Mouse (Mus musculus) MEL (cell line): ENCODE measurements around the gene Ipo7. TPM values are rescaled to one million over a fixed set of nuclear protein-coding genes. Genes with fewer than 3 reads are reported as not detected.

Source experiments
- DNase-seq: peaks from one replicate; pipeline ENCODE4 v3.0.0; 2011; ENCODE audit warnings: low read depth, low spot score
- H3K27ac ChIP-seq: 2 replicates; pipeline ENCODE4 v1.5.1; 2012; ENCODE audit warnings: low read depth, mild to moderate bottlenecking, control low read depth, low read length, moderate library complexity; ENCODE audit not compliant: control insufficient read depth
- H3K27me3 ChIP-seq, 2 experiments: fragments of 150-350 bp in 1 of 2; sonication (generic) in 1 of 2; 2 replicates each; pipeline ENCODE4 v1.6.1; 2012; ENCODE audit warnings: low read length in 2 of 2, mild to moderate bottlenecking in 2 of 2, improper control_type of control experiment in 1 of 2, moderate library complexity in 1 of 2; ENCODE audit not compliant: insufficient read depth in 2 of 2, control insufficient read depth in 1 of 2
- H3K36me3 ChIP-seq, 2 experiments: 2 replicates each; pipeline ENCODE4 v1.6.1; 2012 to 2014; ENCODE audit warnings: low read length in 2 of 2, improper control_type of control experiment in 1 of 2, inconsistent platforms in 1 of 2, mild to moderate bottlenecking in 1 of 2; ENCODE audit not compliant: insufficient read depth in 2 of 2, control insufficient read depth in 1 of 2
- H3K4me1 ChIP-seq, 2 experiments: fragments of 150-350 bp in 1 of 2; sonication (generic) in 1 of 2; 2 replicates each; pipeline ENCODE4 v1.6.1; 2012; ENCODE audit warnings: low read length in 2 of 2, improper control_type of control experiment in 1 of 2, mild to moderate bottlenecking in 1 of 2; ENCODE audit not compliant: insufficient read depth in 2 of 2, control insufficient read depth in 1 of 2
- H3K4me3 ChIP-seq, 2 experiments: fragments of 150-350 bp in 1 of 2; sonication (generic) in 1 of 2; 2 replicates each; pipeline ENCODE4 v1.5.1; 2012; ENCODE audit warnings: low read depth in 2 of 2, low read length in 2 of 2, mild to moderate bottlenecking in 2 of 2, moderate library complexity in 2 of 2, control low read depth in 1 of 2, improper control_type of control experiment in 1 of 2; ENCODE audit not compliant: control insufficient read depth in 1 of 2, insufficient read depth in 1 of 2
- H3K79me2 ChIP-seq: 2 replicates; pipeline ENCODE4 v1.6.1; 2012; ENCODE audit warnings: mild to moderate bottlenecking, low read length, moderate library complexity; ENCODE audit not compliant: control insufficient read depth, poor library complexity, insufficient read depth
- H3K9ac ChIP-seq: 2 replicates; pipeline ENCODE4 v1.6.1; 2012; ENCODE audit warnings: low read depth, mild to moderate bottlenecking, control low read depth, low read length, moderate library complexity; ENCODE audit not compliant: control insufficient read depth, poor library complexity, severe bottlenecking
- H3K9me3 ChIP-seq: fragments of 150-350 bp; sonication (generic); replicated peaks from 2 replicates; pipeline ENCODE4 v1.6.1; 2012; ENCODE audit warnings: mild to moderate bottlenecking, low read length, improper control_type of control experiment, moderate library complexity; ENCODE audit not compliant: insufficient read depth
- CTCF ChIP-seq, 3 experiments: IDR thresholded peaks in 2 of 3; conservative IDR thresholded peaks in 1 of 3; 2 replicates each; pipeline ENCODE4 v1.5.1; 2011 to 2012; ENCODE audit warnings: low read length in 3 of 3, low read depth in 2 of 3, mild to moderate bottlenecking in 2 of 3, improper control_type of control experiment in 1 of 3, inconsistent platforms in 1 of 3, mixed read lengths in 1 of 3, moderate library complexity in 1 of 3; ENCODE audit not compliant: control insufficient read depth in 1 of 3, insufficient read depth in 1 of 3, poor library complexity in 1 of 3, severe bottlenecking in 1 of 3
- E2F4 ChIP-seq: IDR thresholded peaks from 2 replicates; pipeline ENCODE4 v1.6.1; 2011; ENCODE audit warnings: low read depth, low read length, improper control_type of control experiment, borderline replicate concordance
- ELF1 ChIP-seq: IDR thresholded peaks from 2 replicates; pipeline ENCODE4 v1.6.1; 2014; ENCODE audit warnings: low read depth, mild to moderate bottlenecking, inconsistent platforms, low read length, improper control_type of control experiment, moderate library complexity
- EP300 ChIP-seq, 2 experiments: IDR thresholded peaks; 2 replicates each; pipeline ENCODE4 v1.6.1; 2011; ENCODE audit warnings: improper control_type of control experiment in 2 of 2, low read length in 2 of 2, low read depth in 1 of 2, mild to moderate bottlenecking in 1 of 2
- GABPA ChIP-seq: IDR thresholded peaks from 2 replicates; pipeline ENCODE4 v1.6.1; 2012; ENCODE audit warnings: low read depth, mild to moderate bottlenecking, inconsistent platforms, low read length, improper control_type of control experiment, moderate library complexity
- JUND ChIP-seq: IDR thresholded peaks from 2 replicates; pipeline ENCODE4 v1.6.1; 2011; ENCODE audit warnings: low read depth, mild to moderate bottlenecking, improper control_type of control experiment, low read length
- MAX ChIP-seq: IDR thresholded peaks from 2 replicates; pipeline ENCODE4 v1.6.1; 2011; ENCODE audit warnings: low read length, improper control_type of control experiment
- MAZ ChIP-seq: IDR thresholded peaks from 2 replicates; pipeline ENCODE4 v1.6.1; 2012; ENCODE audit warnings: low read depth, mild to moderate bottlenecking, inconsistent platforms, low read length, improper control_type of control experiment
- MEF2A ChIP-seq: IDR thresholded peaks from 2 replicates; pipeline ENCODE4 v1.6.1; 2014; ENCODE audit warnings: low read depth, mild to moderate bottlenecking, inconsistent platforms, low read length, improper control_type of control experiment; ENCODE audit not compliant: poor library complexity, insufficient replicate concordance, severe bottlenecking; ENCODE audit errors: extremely low read depth
- MXI1 ChIP-seq: IDR thresholded peaks from 2 replicates; pipeline ENCODE4 v1.6.1; 2011; ENCODE audit warnings: mild to moderate bottlenecking, low read depth, low read length, improper control_type of control experiment
- MYB ChIP-seq: IDR thresholded peaks from 2 replicates; pipeline ENCODE4 v1.6.1; 2011; ENCODE audit warnings: mild to moderate bottlenecking, low read depth, low read length, improper control_type of control experiment
- MYC ChIP-seq: IDR thresholded peaks from 2 replicates; pipeline ENCODE4 v1.6.1; 2011; ENCODE audit warnings: low read depth, mild to moderate bottlenecking, low read length, improper control_type of control experiment, moderate library complexity
- NELFE ChIP-seq: IDR thresholded peaks from 2 replicates; pipeline ENCODE4 v1.6.1; 2011; ENCODE audit warnings: low read depth, low read length, improper control_type of control experiment
- RCOR1 ChIP-seq: IDR thresholded peaks from 2 replicates; pipeline ENCODE4 v1.6.1; 2012; ENCODE audit warnings: low read depth, mild to moderate bottlenecking, inconsistent platforms, low read length, improper control_type of control experiment
- UBTF ChIP-seq: IDR thresholded peaks from 2 replicates; pipeline ENCODE4 v1.6.1; 2012; ENCODE audit warnings: low read depth, mild to moderate bottlenecking, inconsistent platforms, low read length, improper control_type of control experiment, moderate library complexity, borderline replicate concordance; ENCODE audit not compliant: insufficient read depth
- USF2 ChIP-seq, 2 experiments: IDR thresholded peaks; 2 replicates each; pipeline ENCODE4 v1.6.1; 2011 to 2012; ENCODE audit warnings: improper control_type of control experiment in 2 of 2, low read length in 2 of 2, borderline replicate concordance in 1 of 2, inconsistent platforms in 1 of 2, low read depth in 1 of 2, mild to moderate bottlenecking in 1 of 2; ENCODE audit not compliant: insufficient read depth in 1 of 2
- ZNF384 ChIP-seq: IDR thresholded peaks from 2 replicates; pipeline ENCODE4 v1.6.1; 2012; ENCODE audit warnings: low read depth, mild to moderate bottlenecking, inconsistent platforms, low read length, improper control_type of control experiment
- polyA plus RNA-seq, 2 experiments: library from polyadenylated mRNA; stranded (reverse) in 1 of 2; unstranded in 1 of 2; fragments of >175 nt in 1 of 2; fragments of >200 nt in 1 of 2; gene quantifications; 2 replicates each; pipeline versions ENCODE4 v1.2.1 to v1.2.4; 2012; ENCODE audit warnings: low replicate concordance in 2 of 2, low read depth in 1 of 2; ENCODE audit not compliant: insufficient read length in 2 of 2, insufficient read depth in 1 of 2, missing spikeins in 1 of 2
- total RNA-seq: library from RNA; depleted of rRNA; stranded (reverse); fragments of 300-350 nt; gene quantifications from 2 replicates; pipeline ENCODE4 v1.2.3, GENCODE M21; 2012

Gene Ipo7
- total and polyA plus RNA-seq, 3 experiments, result 111 to 172 (median 145) TPM

GRCm38 (mm10) chr7:110009084-110009483 is 9.0 kb upstream of the Ipo7 start:
- peak overlapping the region; percentile 11; the same call in 1 of the 2 replicates for H3K27ac ChIP-seq

GRCm38 (mm10) chr7:110011417-110011816 is 6.7 kb upstream of the Ipo7 start:
- Histone ChIP-seq H3K9ac (no peak overlapping the region), H3K4me1 (peaks cover 6 to 17% of the 10 kb centered on the region in 2 experiments), H3K27me3 (no peaks in the 10 kb centered on the region), H3K9me3 (no peaks in the 10 kb centered on the region), H3K36me3 (peaks cover 0 to 16% of the 10 kb centered on the region in 2 experiments; a peak in 2 of 4 replicates), H3K79me2 (no peaks in the 10 kb centered on the region), H3K27ac (no peak overlapping the region), H3K4me3 (no peak overlapping the region)
- no peak for DNase-seq
- TF ChIP-seq USF2 (IDR thresholded peaks at IDR 0.05; ENCODE audit: borderline replicate concordance in 1 of 2, insufficient read depth in 1 of 2, low read depth in 1 of 2, low read length in 2 of 2) (no peak), UBTF (no peak), E2F4 (no peak), MYC (no peak), EP300 (IDR thresholded peaks at IDR 0.05; ENCODE audit: low read depth in 1 of 2, low read length in 2 of 2) (no peak), MAX (no peak), NELFE (no peak), MYB (no peak), GABPA (no peak), MEF2A (no peak)

More at GRCm38 (mm10) chr7:110009084-110009483, 9.0 kb upstream of the Ipo7 start:
- Histone ChIP-seq H3K9me3 (no peaks in the 10 kb centered on the region), H3K9ac (no peak overlapping the region), H3K4me3 (no peak overlapping the region), H3K27me3 (no peaks in the 10 kb centered on the region), H3K79me2 (no peaks in the 10 kb centered on the region), H3K36me3 (peaks cover 0 to 28% of the 10 kb centered on the region in 2 experiments; a peak in 2 of 4 replicates), H3K4me1 (peaks cover 8 to 27% of the 10 kb centered on the region in 2 experiments)
- no peak for DNase-seq
- TF ChIP-seq MEF2A (no peak), MAZ (no peak), JUND (no peak), RCOR1 (no peak), CTCF (IDR thresholded peaks at IDR 0.05 in 2 of 3, conservative IDR thresholded peaks at IDR 0.05 in 1 of 3; ENCODE audit: control insufficient read depth in 1 of 3, insufficient read depth in 1 of 3, low read depth in 2 of 3, low read length in 3 of 3, poor library complexity in 1 of 3, severe bottlenecking in 1 of 3) (no peak), ELF1 (no peak), ZNF384 (no peak), MXI1 (no peak)
- TF ChIP-seq, all 39 proteins: peak for 0
